Mouse (Mus musculus) lung, postnatal 10 days (tissue): ENCODE measurements at regions not wholly inside any gene's neighbourhood (a gene's known extent, or its start where the extent isn't known, plus 50 kb on each side); places are given as distances from the start of the nearest gene placed in this dataset.
A peak's percentile ranks its signal among the peaks of the same experiment; 100 is the strongest.

Experiments used
- DNase-seq: peaks from one replicate; pipeline ENCODE4 v3.0.0; 2021

DNA sequence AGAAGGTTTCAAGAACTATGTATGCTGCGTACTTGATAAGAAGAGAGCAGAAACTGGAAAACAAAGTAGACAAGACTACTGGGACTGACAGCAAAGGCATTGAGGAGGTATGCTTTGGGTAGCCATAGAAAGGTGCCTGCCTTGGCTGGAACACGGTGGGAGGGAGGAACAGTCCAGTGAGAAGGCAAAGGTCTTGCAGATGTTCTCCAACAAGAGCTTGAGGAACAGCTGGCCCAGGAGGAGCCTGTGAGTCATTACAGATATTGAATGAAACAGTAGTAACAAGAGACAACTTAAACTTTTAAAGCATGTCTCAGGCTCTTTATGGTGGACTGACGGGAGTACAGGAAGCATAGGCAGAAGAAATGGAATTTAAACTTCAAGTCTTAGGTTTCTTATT, 424.9 kb upstream of the Sphkap start:
- no peak for DNase-seq

DNA sequence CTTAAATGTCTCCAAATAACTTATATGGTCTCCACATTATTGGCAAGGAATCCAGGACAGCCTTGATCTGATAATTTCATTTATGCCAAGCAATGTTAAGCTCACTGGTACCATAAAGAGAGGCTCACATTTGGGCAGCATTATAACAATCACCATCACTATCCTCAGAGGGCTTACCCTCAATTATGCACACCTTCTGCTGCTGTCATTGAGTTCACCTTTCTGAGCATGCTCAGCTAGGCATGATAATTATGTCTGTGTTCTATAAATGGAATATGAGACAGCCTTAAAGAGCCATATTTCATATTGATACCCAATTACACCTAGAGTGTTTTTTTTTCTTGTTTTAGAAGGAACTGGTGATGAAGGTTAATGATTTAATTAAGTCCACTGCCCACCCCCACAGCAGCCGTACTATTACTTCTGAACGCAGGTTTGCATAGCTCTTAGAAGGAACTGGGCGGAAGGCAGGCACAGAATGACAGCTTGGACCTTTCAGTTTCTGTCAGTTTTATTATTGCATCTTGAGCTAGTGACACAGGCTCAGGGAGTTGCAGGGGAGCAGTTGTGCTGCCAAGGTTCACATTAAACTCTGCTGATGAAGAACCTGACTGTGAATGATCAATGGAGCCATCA, 424.0 kb upstream of the Sphkap start:
- DNase-seq, result no peak

DNA sequence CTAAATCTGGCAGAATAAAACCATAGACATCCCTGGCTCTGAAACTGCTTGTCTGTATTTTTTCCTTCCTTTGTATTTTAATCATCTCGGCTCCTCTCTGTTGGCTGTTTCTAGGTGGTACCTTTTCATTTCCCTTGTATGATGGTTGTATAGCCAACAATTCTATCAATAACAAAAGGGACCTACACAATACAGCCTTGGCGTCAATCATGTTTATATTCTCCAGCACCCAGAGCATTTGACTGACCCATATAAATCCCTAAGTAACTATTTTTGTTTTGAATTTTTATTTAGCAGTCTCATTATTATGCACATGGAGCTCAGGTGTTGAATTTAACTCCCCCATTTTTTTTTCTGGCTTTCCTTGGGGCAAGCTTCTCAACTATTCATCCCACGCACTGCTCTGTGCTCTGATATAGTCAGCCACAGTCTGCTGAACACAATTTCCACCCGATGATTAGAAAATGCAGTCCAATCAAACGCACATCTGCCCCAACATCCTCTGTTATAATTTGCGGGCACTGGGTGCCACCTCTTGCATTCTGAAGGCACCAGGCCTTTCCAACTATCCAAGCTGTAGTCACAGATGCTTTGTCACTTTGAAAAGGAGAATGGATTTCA, 422.1 kb upstream of the Sphkap start:
- no peak for DNase-seq

DNA sequence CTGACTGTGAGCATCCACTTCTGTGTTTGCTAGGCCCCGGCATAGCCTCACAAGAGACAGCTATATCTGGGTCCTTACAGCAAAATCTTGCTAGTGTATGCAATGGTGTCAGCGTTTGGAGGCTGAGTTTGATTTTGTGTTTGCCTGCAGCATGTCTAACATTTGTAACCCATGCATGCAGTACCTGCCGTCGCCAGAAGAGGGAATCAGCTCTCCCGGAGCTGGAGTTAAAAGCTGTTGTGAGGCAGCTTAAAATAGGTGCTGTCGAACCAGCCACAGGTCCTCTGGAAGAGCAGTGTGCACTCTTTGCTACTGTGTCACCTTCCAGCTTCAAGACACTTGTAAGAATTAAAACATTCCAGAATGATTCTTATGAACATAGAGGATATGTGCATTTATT, 403.2 kb upstream of the Sphkap start:
- peak; percentile 4 for DNase-seq

DNA sequence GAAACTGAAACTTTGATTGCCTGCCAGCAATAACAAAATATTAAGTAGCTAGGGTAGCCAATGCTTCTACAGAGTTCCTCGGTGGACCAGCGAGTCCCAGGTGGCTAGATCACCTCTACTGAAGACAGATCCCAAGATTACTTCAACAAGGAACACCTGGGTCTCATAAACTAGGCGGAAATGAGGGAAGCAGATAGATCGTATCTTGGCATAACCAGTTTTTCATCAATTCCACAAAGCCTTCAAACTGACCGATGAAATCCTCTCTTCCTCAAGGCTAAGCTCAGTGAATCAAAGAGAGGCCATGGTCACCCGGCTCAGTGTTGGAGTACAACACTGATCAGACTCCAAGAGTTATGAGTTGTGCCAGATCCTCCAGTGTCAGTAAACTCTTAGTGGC, 400.4 kb upstream of the Sphkap start:
- no peak for DNase-seq

DNA sequence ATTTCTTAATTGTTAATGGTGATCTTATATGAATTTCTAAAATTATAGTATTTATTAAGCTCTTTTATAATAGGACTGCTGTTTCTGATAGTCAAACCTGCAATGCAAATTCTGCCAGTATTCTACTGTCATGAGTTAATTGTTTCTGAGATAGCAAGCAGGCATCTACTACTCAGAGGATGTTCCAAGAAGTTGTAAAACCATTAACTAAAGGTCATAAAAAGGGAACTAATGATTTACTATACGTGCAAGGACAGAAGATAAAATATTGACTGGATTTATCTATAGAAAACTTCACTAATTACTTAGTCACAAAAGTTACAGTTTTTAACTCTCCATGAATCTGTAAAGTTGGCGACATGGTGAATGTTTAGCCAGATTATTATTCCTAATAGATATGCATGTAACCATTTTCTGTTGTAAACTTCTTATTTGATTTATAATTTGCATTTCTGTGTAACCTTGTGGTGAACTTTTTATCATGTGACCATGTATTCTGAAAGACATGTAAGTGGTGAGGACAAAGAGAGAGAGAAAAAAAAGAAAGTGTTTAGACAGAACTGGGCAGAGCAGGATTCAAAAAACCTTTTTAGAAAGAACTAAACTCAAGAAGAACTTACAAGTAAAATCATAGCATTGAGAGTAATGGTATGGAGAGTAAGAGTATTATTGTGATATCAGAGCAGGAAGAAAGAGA, 395.5 kb upstream of the Sphkap start:
- DNase-seq, result no peak

DNA sequence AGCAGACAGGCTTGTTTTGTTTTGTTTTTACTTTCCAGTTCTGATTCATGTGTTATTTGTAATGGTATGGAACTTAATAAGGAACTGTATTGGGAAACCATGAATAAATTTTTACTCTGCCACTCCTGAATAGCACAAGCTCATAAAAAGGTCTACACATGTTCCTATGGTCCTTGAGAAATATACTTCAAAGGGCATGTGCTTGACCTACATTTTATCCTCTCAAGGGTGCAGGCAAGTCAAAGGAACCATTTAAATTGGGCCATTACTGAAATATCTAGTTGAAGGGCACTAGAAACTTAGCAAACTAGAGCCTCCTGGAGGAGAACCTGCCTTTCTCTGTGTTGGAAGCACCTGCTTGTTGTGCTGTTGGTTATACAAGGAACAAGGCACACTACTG, 393.8 kb upstream of the Sphkap start:
- no peak for DNase-seq

DNA sequence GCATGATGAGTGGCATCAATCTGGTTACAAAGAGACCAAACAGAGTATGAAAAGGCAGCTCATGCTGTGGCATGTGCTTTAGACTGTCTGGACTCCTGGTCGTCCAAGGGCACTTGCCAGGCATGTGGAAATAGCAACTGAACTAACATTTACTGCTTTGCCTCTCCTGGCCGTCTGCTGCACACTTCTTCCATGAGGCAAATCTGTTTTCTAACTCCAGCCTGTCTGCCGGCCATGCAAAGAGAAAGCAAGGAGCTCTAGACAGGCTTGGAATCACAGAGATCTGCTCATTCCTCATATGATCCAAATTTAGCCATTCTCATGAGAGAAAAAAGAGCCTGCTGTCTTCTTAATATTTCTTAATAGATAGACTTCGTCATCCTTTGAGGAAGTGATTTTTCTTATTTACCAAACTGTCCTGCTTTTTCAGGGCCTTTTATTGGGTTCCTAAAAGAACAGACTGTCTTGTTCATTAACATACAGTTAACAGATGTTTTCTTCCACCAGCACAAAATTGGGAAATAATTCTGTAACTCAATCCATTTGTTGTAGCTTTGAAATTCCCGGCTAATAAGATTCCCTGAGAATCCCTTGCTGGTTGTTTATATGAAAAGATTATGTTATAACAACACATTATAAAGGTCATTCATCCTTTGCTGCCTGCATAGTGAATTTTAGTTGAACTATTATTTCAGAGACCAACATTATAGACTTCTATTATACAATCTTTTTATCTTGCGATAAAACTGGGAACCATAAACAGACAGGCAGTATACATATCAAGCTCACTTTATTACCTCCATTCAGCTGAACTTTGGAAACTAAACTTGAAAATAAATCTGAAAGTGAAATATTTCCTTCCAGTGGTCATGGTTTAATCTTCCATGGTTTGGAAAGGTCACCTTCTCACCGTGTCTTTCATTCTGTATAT, 389.2 kb upstream of the Sphkap start:
- peak; percentile 16 for DNase-seq

DNA sequence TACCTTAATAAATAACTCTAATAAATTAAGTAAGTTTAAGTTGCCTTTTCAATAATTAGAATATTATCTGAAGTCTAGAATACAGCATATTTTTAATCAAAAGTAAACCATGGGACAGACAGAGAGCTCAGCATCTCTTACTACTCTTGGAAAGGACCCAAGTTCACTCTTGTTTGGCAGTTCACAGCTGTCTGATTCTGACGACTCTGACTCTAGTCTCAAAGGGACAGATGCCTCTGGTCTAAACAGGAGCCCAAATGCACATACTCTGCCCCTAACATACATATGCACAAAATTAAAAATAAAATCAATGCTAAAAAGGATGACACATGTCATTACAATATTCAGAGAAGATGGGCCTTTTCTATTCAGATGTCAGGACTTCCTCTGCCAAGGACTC, 369.2 kb upstream of the Sphkap start:
- DNase-seq, result no peak

DNA sequence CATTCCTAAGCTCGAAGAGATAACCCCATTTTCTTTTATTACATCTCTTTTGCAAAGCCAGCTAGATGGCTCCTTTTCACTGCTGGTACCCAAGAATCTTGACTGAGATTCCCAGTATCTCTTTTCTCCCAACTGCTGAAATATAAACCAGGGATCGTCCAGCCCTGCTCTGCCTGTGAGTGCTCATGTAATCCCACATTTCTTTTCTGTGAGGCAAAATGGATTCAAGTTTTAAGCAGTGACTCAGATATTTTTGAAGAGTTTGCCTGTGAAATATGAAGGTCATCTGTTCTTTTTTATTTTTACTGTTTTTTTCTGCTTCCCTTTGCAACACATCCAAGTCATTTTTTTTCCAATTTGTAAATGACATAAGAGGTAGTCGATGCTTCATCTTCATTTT, 363.2 kb upstream of the Sphkap start:
- no peak for DNase-seq

DNA sequence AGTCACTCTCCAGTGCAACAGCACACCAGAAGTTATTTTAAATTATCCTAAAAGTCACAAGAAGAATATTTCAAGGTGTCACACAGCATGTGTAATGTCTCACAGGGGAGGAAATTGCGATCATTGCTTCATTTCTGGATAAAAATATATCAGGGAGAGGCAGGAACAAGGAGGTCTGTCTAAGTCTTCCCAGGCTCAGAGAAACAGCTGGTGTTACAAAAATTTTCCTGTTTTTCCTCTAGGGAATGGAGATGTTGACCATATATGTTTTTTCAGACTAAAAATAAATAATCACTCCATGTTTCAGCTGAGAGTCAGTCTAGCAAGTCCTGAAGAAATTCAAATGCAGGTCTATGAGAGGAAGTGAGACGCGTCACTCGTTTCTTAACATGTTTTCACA, 353.5 kb upstream of the Sphkap start:
- DNase-seq, result no peak

DNA sequence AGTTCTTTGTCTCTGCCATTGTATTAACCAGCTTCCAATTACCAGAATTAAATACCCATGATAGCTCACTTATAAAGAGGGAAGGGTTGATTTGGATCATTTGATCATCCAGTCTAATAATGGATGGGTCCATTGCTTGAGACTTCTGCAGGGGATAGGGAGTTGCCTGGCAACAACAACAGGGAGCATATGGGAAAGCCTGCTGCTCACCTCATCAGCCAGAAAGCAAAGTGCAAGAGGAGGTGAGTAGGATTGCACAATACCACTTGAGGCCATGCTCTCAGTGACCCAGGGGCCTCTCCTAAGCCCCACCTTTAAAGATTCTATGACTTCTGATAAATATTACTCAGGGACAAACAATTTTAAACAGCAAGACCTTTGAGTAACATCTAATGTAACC, 348.9 kb upstream of the Sphkap start:
- peak; percentile 2 for DNase-seq

DNA sequence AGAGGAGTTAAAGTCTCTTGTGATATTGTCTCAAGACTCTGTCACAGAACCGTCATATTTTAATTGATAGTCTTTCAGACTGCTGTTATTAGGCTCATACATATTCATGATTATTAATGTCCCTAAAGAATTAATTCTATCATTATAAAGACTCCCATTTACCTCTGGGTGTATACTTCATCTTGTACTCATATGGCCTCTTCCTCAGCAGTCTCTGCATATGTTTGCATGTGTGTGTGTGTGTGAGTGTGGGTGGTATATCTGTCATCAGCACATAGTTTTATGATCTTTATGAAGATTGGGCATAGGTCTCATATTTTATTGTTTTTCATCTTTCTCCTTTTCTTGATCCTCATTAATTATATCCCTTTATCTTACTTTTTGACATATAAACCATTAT, 347.3 kb upstream of the Sphkap start:
- no peak for DNase-seq

DNA sequence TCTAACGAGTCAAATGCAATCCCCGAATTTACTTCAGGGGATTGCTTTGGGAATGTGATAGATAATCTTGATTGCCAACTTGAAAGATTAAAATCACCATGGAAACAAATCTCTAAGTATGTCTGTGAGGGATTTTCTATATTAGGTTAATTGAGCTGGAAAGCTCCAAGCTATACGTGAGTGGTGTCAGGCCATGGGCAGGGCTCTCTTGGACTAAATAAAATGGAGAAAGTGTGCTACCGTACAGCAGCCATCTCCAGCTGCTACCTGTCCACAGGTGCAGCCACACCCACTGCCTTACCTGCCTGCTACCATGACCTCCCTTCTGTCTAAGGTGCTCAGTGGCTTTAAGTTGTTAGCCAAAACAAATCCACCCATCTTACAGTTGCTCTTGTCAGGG, 345.0 kb upstream of the Sphkap start:
- DNase-seq, result no peak

DNA sequence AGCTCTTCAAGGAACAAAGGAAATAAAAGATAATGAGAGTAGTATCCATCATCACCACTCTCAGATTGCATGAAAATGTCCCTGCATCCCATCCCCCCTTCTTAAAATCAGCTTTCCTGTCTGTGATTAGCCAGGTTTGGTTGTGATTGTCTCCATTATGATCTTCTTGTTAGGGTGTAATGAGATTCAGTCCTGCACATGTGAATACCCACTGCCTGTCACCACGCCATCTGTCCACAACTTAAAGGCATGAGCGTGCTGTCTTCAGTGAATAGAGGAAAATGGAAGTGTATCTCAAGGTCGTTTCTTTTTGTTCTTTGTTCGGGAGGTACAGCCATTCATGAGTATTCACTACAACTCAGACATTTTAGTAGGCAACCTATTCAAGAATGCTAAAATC, 341.0 kb upstream of the Sphkap start:
- DNase-seq, result no peak

DNA sequence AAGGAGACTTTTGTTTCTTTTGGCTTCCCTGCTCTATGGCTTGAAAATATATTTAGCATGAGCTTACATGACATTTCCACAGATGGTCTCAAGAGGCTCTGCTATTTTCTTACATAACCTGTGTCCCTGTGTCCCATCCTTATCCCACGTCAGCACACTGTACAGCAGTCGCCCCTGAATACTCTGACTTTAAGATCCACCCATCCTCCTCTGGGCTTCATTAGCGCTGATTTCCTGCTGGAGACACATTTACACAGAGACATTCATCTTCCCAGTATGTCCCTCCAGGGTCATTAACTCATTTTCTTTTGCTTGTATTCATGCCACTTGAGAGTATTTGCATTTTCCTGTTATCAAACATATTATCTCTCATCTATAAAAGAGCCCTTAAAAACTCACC, 340.1 kb upstream of the Sphkap start:
- no peak for DNase-seq

DNA sequence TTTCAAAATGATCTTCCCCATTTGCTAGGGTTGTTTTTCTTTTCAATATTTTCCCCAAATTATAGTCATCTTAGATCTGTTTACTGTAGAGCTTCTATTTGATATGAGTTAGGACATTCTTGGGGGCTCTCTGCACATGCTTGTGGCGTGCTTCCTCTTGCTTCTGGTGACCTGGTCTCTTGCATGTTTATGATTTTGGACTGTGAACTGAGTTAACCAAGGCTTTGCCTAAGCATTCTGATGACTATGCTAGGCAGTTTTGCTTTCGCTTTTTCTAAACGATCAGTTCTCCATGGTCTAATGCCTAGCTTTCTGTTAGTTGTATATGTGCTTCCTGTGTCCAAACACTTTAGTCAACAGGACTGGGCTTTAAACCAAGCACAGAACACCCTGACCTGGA, 339.4 kb upstream of the Sphkap start:
- no peak for DNase-seq

DNA sequence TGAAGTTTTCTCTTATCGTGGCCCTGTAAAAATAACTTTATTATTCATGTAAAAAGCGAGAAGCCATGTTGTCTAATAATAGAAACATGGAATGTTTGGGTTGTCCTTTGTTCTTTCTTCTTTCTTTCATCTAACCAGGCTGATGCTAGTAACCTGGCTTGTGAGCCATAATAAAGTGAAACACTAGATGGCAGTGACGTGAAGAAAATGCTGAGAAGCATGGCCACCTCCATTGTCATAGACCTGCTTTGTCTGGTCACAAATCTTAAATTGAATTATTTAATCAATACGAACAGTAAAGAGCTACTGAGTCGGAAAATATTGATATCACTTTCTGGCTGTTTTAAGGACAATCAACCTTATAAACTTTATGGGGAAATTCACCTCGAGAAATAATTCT, 338.0 kb upstream of the Sphkap start:
- peak; percentile 40 for DNase-seq

DNA sequence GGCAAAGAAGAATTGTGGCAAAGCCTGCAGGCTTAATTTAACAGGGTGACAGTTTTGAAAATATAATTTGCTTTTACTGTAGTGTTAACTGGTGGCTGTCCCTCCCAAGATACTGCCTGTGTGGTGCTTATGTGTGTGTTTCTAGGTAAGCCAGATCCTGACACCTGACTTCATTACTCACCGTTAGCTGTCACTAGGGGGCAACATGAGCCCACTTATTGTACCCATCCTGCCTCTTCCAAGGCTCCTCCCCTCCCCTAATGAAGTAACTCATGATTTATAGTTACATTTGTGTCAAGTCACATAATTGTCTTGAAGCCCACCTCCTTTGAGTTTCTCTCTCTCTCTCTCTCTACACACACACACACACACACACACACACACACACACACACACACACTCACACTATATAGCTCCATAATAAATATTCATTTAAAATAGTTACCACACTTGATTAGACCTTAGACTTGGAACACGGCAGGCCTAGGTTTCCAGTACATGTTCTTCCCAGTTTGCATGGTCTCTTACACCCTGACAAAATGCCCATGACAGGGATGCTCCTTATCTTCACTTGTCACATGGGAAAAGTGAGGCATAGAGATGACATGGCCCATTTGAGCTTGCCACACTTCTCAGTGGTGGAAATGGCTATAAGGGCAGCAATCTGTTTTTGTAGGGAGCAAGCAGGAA, 328.6 kb upstream of the Sphkap start:
- DNase-seq, result peak; percentile 8

DNA sequence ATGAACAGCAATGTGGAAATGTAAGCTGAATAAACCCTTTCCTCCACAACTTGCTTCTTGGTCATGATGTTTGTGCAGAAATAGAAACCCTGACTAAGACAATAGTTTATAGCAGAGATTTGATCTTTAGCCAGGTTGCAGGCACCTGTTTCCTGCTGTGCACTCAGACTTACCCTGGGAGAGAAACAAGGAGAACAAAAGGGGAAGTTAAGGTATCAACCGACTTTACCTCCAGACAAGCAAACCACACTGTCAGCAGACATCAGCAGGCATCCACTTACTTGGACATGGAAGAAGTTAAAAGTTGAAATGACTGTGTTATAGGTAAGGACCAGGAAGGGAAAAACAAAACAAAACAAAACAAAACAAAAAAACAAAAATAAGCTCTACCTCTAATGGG, 323.7 kb upstream of the Sphkap start:
- DNase-seq, result no peak

DNA sequence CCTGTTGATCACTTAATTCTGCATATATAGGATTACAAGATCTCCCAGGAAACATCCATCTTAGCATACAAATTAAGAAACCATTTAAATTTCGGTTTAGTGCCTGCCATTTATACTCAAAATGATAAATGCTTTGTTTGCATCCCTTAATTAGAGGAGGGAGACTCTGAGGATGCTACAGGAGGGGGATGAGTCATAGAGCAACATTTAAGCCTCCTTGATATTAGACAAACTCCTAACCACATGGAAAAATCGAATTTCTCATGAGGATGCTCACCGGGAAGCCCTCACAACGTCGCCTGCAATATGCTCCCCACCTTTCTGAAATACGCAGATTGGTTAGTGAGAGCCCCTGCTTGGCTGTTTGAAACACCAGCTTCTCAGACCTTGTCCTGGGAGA, 320.8 kb upstream of the Sphkap start:
- DNase-seq, result no peak

DNA sequence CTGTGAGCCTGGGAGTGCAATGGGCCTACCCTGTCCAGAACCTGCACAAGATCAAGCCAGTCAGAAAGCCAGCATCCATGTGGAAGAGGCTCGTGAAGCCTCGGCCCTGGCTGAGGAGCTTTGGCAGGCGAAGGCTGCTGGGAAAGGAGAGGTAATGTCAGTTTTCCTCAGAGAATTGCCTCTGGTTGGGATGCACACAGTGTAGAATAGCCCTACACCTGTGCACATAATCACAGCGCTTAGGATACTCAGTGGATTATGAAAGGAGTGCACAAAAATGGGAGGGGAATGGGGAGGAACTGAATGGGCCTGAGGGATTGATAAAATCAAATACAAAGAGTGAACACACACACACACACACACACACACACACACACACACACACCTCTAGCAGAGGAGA, 319.9 kb upstream of the Sphkap start:
- no peak for DNase-seq

DNA sequence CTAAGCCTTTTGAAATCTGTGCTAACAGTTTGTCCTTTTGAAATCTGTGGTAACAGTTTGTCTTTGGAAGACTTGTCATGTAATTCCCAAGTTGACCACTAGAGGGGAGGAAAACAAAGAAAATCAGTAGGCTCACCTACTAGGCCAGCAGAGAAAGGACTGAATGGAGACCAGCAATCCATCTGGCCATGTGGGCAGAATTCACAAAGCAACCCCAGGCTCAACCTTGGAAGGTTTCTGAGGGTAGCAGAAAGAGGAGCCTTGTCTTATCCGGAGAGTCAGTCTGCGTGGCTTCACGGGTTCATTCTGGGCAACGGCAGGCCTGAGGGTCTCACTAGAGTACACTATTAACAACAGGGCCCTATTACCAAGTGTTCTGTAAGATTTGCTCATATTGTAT, 319.2 kb upstream of the Sphkap start:
- peak; percentile 51 for DNase-seq
